Mouse (Mus musculus) forebrain, embryonic 16.5 days (tissue): Measurements from ENCODE around the gene Sema3d. TPM values are rescaled to one million over a fixed set of nuclear protein-coding genes. Genes with fewer than 3 reads are reported as not detected.

Experiments
- ATAC-seq: fragments of 200-750 bp; cut with Nextera tagmentation; 2 replicates; pipeline ENCODE4 v1.8.0; 2017; ENCODE audit warnings: mild to moderate bottlenecking, moderate library complexity
- H3K27ac ChIP-seq: fragments of 300-500 bp; sonication (generic); 2 replicates; pipeline ENCODE4 v1.5.1; 2014; ENCODE audit warnings: low read length, control low read depth
- H3K27me3 ChIP-seq: fragments of 300-500 bp; sonication (generic); replicated peaks from 2 replicates; pipeline ENCODE4 v1.6.1; 2014; ENCODE audit warnings: low read length; ENCODE audit not compliant: control insufficient read depth, insufficient read depth
- H3K36me3 ChIP-seq: fragments of 300-500 bp; sonication (generic); 2 replicates; pipeline ENCODE4 v1.6.1; 2014; ENCODE audit not compliant: control insufficient read depth, insufficient read depth
- H3K4me1 ChIP-seq: fragments of 300-500 bp; sonication (generic); replicated peaks from 2 replicates; pipeline ENCODE4 v1.6.1; 2014; ENCODE audit warnings: low read length; ENCODE audit not compliant: control insufficient read depth, insufficient read depth
- H3K4me2 ChIP-seq: fragments of 300-500 bp; sonication (generic); 2 replicates; pipeline ENCODE4 v1.6.1; 2014; ENCODE audit warnings: mild to moderate bottlenecking, low read length, control low read depth
- H3K4me3 ChIP-seq: fragments of 300-500 bp; sonication (generic); replicated peaks from 2 replicates; pipeline ENCODE4 v1.5.1; 2014; ENCODE audit warnings: mild to moderate bottlenecking, low read length, control low read depth
- H3K9ac ChIP-seq: fragments of 300-500 bp; sonication (generic); replicated peaks from 2 replicates; pipeline ENCODE4 v1.6.1; 2014; ENCODE audit warnings: low read depth, low read length, control low read depth
- H3K9me3 ChIP-seq: fragments of 300-500 bp; sonication (generic); 2 replicates; pipeline ENCODE4 v1.6.1; 2016; ENCODE audit warnings: low read length; ENCODE audit not compliant: control insufficient read depth
- WGBS: fragments of 180-500 bp; shearing (Covaris S2); extraction: QIAGEN DNeasy Blood & Tissue Kit; methylation state at CpG from one replicate; pipeline ENCODE4 v1.1.7; 2014; 5-methylcytosine and 5-hydroxymethylcytosine counted together
- polyA plus RNA-seq: library from polyadenylated mRNA; unstranded; fragments of >200 nt; fragmentation: Nextera tagmentation; extraction: Ambion mirVana; gene quantifications from 2 replicates; pipeline ENCODE4 v1.2.1, GENCODE M21; 2015

Gene Sema3d
- polyA plus RNA-seq, 1 experiment from 2014 or later, result 1.8 TPM

GRCm38 (mm10) chr5:12491704-12492103 is 108.5 kb downstream of the Sema3d start:
- Histone ChIP-seq H3K27ac (no peak overlapping the region), H3K4me3 (no peak overlapping the region), H3K9ac (no peak overlapping the region), H3K9me3 (no peaks in the 10 kb centered on the region), H3K36me3 (no peaks in the 10 kb centered on the region), H3K4me2 (no peak overlapping the region), H3K4me1 (no peaks in the 10 kb centered on the region), H3K27me3 (no peaks in the 10 kb centered on the region)
- ATAC-seq, result no peak
- 62% methylated on average over 1 of the region's 1 CpGs for WGBS

GRCm38 (mm10) chr5:12498227-12498928 is 115.2 kb downstream of the Sema3d start:
- Histone ChIP-seq H3K36me3 (no peaks in the 10 kb centered on the region), H3K9me3 (no peaks in the 10 kb centered on the region), H3K4me3 (no peak overlapping the region), H3K4me1 (peaks cover 5% of the 10 kb centered on the region; the same call in 1 of the 2 replicates), H3K4me2 (no peak overlapping the region), H3K9ac (no peak overlapping the region), H3K27me3 (no peaks in the 10 kb centered on the region), H3K27ac (no peak overlapping the region)
- peak; percentile 83 for ATAC-seq
- WGBS, result 28% methylated on average over 6 of the region's 6 CpGs

- H3K36me3 ChIP-seq, result no peaks in the 10 kb centered on the region
- H3K9ac ChIP-seq, result no peak overlapping the region
- no peaks in the 10 kb centered on the region for H3K27me3 ChIP-seq
- 93% methylated on average over 5 of the region's 5 CpGs for WGBS
- no peak overlapping the region for H3K4me3 ChIP-seq
- no peak overlapping the region for H3K27ac ChIP-seq
- H3K4me1 ChIP-seq, result peaks cover 5% of the 10 kb centered on the region; the same call in 1 of the 2 replicates
- no peak for ATAC-seq
- H3K4me2 ChIP-seq, result no peak overlapping the region
- H3K9me3 ChIP-seq, result no peaks in the 10 kb centered on the region
Observed at GRCm38 (mm10) chr5:12499037-12499436, 115.9 kb downstream of the Sema3d start.

- WGBS, result 92% methylated on average over 6 of the region's 6 CpGs
- Histone ChIP-seq H3K4me2 (no peak overlapping the region), H3K4me1 (peaks cover 5% of the 10 kb centered on the region; the same call in 1 of the 2 replicates), H3K4me3 (no peak overlapping the region), H3K9me3 (no peaks in the 10 kb centered on the region), H3K9ac (no peak overlapping the region), H3K36me3 (no peaks in the 10 kb centered on the region), H3K27me3 (no peaks in the 10 kb centered on the region), H3K27ac (no peak overlapping the region)
- ATAC-seq, result no peak
Observed at GRCm38 (mm10) chr5:12499791-12500504, 116.8 kb downstream of the Sema3d start.

GRCm38 (mm10) chr5:12512471-12512870 is 129.3 kb downstream of the Sema3d start:
- Histone ChIP-seq H3K27ac (no peak overlapping the region), H3K9me3 (no peaks in the 10 kb centered on the region), H3K9ac (no peak overlapping the region), H3K36me3 (no peaks in the 10 kb centered on the region), H3K4me2 (no peak overlapping the region), H3K4me1 (no peaks in the 10 kb centered on the region), H3K27me3 (no peaks in the 10 kb centered on the region), H3K4me3 (no peak overlapping the region)
- ATAC-seq, result no peak
- WGBS, result 66% methylated on average over 1 of the region's 1 CpGs

GRCm38 (mm10) chr5:12515283-12515682 is 132.1 kb downstream of the Sema3d start:
- no peaks in the 10 kb centered on the region for H3K27me3 ChIP-seq
- ATAC-seq, result no peak
- no peaks in the 10 kb centered on the region for H3K4me1 ChIP-seq
- H3K4me2 ChIP-seq, result no peak overlapping the region
- WGBS, result 86% methylated on average over 4 of the region's 4 CpGs
- no peaks in the 10 kb centered on the region for H3K36me3 ChIP-seq
- no peaks in the 10 kb centered on the region for H3K9me3 ChIP-seq
- H3K27ac ChIP-seq, result no peak overlapping the region
- no peak overlapping the region for H3K9ac ChIP-seq
- H3K4me3 ChIP-seq, result no peak overlapping the region

GRCm38 (mm10) chr5:12525235-12525767 is 142.1 kb downstream of the Sema3d start:
- no peak overlapping the region for H3K4me2 ChIP-seq
- no peaks in the 10 kb centered on the region for H3K9me3 ChIP-seq
- no peak overlapping the region for H3K9ac ChIP-seq
- no peak for ATAC-seq
- H3K36me3 ChIP-seq, result no peaks in the 10 kb centered on the region
- no peaks in the 10 kb centered on the region for H3K27me3 ChIP-seq
- H3K27ac ChIP-seq, result no peak overlapping the region
- no peak overlapping the region for H3K4me3 ChIP-seq
- H3K4me1 ChIP-seq, result no peaks in the 10 kb centered on the region
- WGBS, result 4% methylated on average over 4 of the region's 4 CpGs

GRCm38 (mm10) chr5:12528596-12528995 is 145.4 kb downstream of the Sema3d start:
- Histone ChIP-seq H3K4me2 (no peak overlapping the region), H3K36me3 (no peaks in the 10 kb centered on the region), H3K9me3 (no peaks in the 10 kb centered on the region), H3K27me3 (no peaks in the 10 kb centered on the region), H3K9ac (no peak overlapping the region), H3K4me3 (no peak overlapping the region), H3K4me1 (no peaks in the 10 kb centered on the region), H3K27ac (no peak overlapping the region)
- ATAC-seq, result no peak
- WGBS, result 88% methylated on average over 2 of the region's 2 CpGs

GRCm38 (mm10) chr5:12529771-12530170 is 146.6 kb downstream of the Sema3d start:
- WGBS, result 16% methylated on average over 1 of the region's 1 CpGs
- Histone ChIP-seq H3K4me1 (no peaks in the 10 kb centered on the region), H3K4me2 (no peak overlapping the region), H3K4me3 (no peak overlapping the region), H3K9ac (no peak overlapping the region), H3K9me3 (no peaks in the 10 kb centered on the region), H3K27ac (no peak overlapping the region), H3K27me3 (no peaks in the 10 kb centered on the region), H3K36me3 (no peaks in the 10 kb centered on the region)
- ATAC-seq, result peak; percentile 63
